Mouse (Mus musculus) kidney, embryonic 16.5 days (tissue): ENCODE results near the gene Map3k5. TPM values are rescaled to one million over a fixed set of nuclear protein-coding genes. Genes with fewer than 3 reads are reported as not detected.

ENCODE experiments used
- ATAC-seq: fragments of 200-750 bp; cut with Nextera tagmentation; 2 replicates; pipeline ENCODE4 v1.8.0; 2017; ENCODE audit warnings: moderate TSS enrichment; ENCODE audit not compliant: low FRiP score, low TSS enrichment
- H3K27ac ChIP-seq: fragments of 300-500 bp; sonication (generic); 2 replicates; pipeline ENCODE4 v1.5.1; 2014; ENCODE audit warnings: low read length
- H3K27me3 ChIP-seq: fragments of 300-500 bp; sonication (generic); 2 replicates; pipeline ENCODE4 v1.6.1; 2014; ENCODE audit warnings: low read length, control low read depth, mixed read lengths; ENCODE audit not compliant: insufficient read depth
- H3K36me3 ChIP-seq: fragments of 300-500 bp; sonication (generic); 2 replicates; pipeline ENCODE4 v1.6.1; 2014; ENCODE audit warnings: low read length, control low read depth, mixed read lengths; ENCODE audit not compliant: insufficient read depth
- H3K4me1 ChIP-seq: fragments of 300-500 bp; sonication (generic); 2 replicates; pipeline ENCODE4 v1.6.1; 2014; ENCODE audit warnings: low read length, control low read depth, mixed read lengths; ENCODE audit not compliant: insufficient read depth
- H3K4me2 ChIP-seq: fragments of 300-500 bp; sonication (generic); replicated peaks from 2 replicates; pipeline ENCODE4 v1.6.1; 2014; ENCODE audit warnings: low read depth, low read length
- H3K4me3 ChIP-seq: fragments of 300-500 bp; sonication (generic); 2 replicates; pipeline ENCODE4 v1.5.1; 2014; ENCODE audit warnings: mild to moderate bottlenecking, low read length
- H3K9ac ChIP-seq: fragments of 300-500 bp; sonication (generic); replicated peaks from 2 replicates; pipeline ENCODE4 v1.6.1; 2014; ENCODE audit warnings: low read length
- H3K9me3 ChIP-seq: fragments of 300-500 bp; sonication (generic); 2 replicates; pipeline ENCODE4 v1.6.1; 2016; ENCODE audit warnings: low read length, control low read depth
- WGBS: fragments of 180-500 bp; shearing (Covaris S2); extraction: QIAGEN DNeasy Blood & Tissue Kit; methylation state at CpG from one replicate; pipeline ENCODE4 v1.1.7; 2014; 5-methylcytosine and 5-hydroxymethylcytosine counted together
- polyA plus RNA-seq: library from polyadenylated mRNA; unstranded; fragments of >200 nt; fragmentation: Nextera tagmentation; extraction: Ambion mirVana; gene quantifications from 2 replicates; pipeline ENCODE4 v1.2.1, GENCODE M21; 2015

The Map3k5 gene
- polyA plus RNA-seq, 1 experiment from 2014 or later: 2.4 TPM

DNA sequence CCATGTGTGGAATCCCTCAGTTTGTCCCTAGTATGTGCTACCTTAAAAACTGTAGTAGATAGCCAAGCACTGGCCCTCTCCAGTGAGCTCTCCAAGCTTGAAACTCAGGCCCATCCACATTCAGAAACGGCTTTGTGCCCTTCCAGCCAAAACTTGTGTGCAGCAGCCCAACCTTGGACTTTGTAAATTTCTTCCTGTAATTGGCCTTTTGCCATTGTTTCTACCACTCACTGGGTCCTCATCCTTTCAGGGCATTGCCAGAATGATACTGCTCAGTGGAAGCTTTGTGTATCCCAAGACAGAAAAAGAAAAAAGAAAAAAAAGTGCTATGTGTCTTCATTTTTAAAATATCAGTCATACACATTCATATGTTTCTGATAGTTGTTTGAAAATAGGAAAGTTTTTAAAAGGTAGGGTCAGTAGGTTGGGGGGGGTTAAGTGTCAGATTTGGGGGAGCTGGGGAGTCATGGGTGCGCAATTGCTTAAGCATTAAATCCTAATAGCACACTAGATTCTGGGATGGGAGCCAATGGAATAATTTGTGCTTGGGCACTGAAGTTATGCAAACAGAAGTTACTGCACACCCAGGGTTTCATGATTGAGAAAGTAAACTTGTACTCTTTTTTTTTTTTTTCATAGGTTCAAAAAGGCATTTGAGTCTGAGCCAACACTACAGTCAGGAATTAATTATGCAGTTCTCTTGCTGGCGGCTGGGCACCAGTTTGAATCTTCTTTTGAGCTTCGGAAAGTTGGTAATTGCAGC lies 111.6 kb downstream of the Map3k5 start:
- Histone ChIP-seq H3K27me3 (no peaks in the 10 kb centered on the region), H3K4me3 (no peak overlapping the region), H3K36me3 (no peaks in the 10 kb centered on the region), H3K4me2 (no peak overlapping the region), H3K9me3 (no peaks in the 10 kb centered on the region), H3K27ac (peak overlapping the region; percentile 58), H3K9ac (no peak overlapping the region), H3K4me1 (peaks cover 6% of the 10 kb centered on the region; the same call in 1 of the 2 replicates)
- WGBS: 41% methylated on average over 4 of the region's 4 CpGs
- peak; percentile 69; the same call in 1 of the 2 replicates for ATAC-seq

DNA sequence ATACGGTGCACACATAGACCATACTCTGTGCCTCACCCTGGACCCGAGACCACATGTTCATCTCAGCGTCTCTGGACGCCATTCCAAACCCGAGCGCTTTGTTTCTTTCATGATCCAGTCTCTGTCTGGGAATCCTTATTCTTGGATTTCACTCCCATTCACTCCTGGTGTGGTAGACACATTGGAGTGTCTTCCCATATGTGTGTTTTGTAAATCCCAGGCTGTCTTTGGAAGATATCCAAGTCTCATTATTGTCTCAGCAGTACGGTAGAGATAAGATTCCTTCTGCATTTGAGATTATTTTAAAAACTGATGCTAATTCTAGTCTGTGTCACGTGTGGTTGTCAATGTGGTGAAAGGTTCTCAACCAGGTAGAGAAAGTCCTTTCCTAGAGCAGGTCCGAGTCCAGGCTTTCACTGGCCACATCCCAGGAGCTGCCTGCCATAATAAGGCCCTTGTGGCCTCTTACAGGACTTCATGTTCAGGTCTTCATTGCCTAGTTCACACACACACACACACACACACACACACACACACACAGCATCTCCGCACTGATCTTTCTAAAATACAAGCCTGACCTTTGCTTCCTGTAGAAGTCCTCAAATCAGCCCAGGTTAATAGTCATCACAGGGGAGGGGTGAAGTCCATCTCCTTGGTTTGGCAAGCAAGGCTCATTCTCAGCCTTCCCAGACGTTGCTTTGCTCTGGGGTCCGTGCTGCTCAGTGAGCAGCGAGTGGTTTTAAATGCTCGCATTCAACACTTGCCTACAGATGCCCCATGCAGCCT lies 122.8 kb downstream of the Map3k5 start:
- Histone ChIP-seq H3K9me3 (no peaks in the 10 kb centered on the region), H3K27ac (no peak overlapping the region), H3K4me2 (no peak overlapping the region), H3K27me3 (no peaks in the 10 kb centered on the region), H3K36me3 (0 out of 2 replicates have a peak, but pooled peaks cover 6% of the 10 kb centered on the region), H3K9ac (no peak overlapping the region), H3K4me1 (no peaks in the 10 kb centered on the region), H3K4me3 (no peak overlapping the region)
- WGBS: 91% methylated on average over 14 of the region's 14 CpGs
- ATAC-seq: no peak

DNA sequence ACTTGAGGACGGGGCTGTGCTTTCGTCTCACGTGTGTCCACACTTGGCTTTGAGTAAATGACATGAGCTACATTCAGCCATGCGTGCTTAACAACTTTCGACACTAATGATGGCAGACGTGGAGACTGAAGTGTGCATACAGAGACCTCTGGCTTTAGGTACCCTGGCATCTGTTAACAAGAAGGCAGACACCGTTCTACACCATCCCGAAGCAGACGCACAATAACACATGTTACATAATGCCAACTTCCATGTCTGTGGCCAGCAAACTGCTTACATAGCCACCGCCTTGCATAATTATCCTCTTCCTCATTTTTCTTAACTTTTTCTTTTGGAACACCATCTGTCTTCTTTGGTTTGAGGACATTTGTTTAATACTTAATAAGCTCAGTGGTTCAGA lies 123.8 kb downstream of the Map3k5 start:
- 93% methylated on average over 10 of the region's 10 CpGs for WGBS

DNA sequence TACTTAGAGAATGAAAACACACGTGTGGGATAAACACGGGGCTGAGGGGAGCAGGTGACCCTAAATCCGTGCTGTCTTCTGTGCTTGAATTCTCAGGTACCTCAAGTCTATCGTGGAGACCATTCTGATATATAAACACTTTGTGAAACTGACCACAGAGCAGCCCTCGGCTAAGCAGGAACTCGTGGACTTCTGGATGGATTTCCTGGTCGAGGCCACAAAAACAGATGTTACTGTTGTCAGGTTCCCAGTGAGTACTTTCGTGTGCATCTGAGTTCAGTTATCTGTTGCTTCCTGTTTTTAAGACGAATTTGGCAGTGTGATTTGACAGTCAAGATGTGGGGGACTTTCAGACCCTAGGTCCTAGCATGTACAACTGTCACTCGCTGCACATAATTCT lies 124.6 kb downstream of the Map3k5 start:
- Histone ChIP-seq H3K27ac (no peak overlapping the region), H3K36me3 (0 out of 2 replicates have a peak, but pooled peaks cover 8% of the 10 kb centered on the region), H3K4me2 (no peak overlapping the region), H3K4me1 (no peaks in the 10 kb centered on the region), H3K4me3 (no peak overlapping the region), H3K9ac (no peak overlapping the region), H3K9me3 (no peaks in the 10 kb centered on the region), H3K27me3 (no peaks in the 10 kb centered on the region)
- no peak for ATAC-seq
- 76% methylated on average over 10 of the region's 10 CpGs for WGBS

More for the DNA sequence above, 123.8 kb downstream of the Map3k5 start:
- H3K27me3 ChIP-seq: no peaks in the 10 kb centered on the region
- no peak overlapping the region for H3K9ac ChIP-seq
- 0 out of 2 replicates have a peak, but pooled peaks cover 8% of the 10 kb centered on the region for H3K36me3 ChIP-seq
- H3K4me3 ChIP-seq: no peak overlapping the region
- H3K27ac ChIP-seq: no peak overlapping the region
- H3K4me2 ChIP-seq: no peak overlapping the region
- no peak for ATAC-seq
- no peaks in the 10 kb centered on the region for H3K9me3 ChIP-seq
- H3K4me1 ChIP-seq: no peaks in the 10 kb centered on the region

DNA sequence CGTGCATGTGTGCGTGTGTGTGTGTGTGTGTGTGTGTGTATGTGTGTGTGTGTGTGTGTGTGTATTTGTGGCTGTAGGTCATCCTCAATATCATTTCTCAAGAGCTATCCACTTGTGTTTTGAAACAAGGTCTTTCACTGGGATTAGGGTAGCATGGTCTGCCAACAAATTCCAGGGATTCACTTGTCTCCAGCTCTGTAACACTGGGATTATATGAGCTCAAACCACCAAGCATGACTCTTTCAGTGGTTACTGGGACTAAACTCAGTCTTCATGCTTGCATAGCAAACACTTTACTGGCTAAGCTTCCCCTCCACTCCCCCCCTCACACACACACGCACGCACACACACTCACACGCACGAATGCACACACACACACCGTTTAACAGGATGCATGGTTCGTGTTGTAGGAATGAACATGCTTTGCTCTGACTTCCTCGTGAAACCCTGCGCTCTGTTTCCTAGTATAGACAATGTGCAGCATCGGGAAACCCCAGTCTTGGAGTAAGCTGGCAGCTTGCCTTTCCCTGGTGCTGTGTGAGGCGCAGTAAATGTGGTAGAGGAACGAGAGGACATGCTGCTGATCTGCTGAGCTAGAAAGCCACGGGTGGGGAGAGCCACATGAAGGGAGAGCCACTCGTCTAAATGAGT lies 126.2 kb downstream of the Map3k5 start:
- Histone ChIP-seq H3K4me1 (no peaks in the 10 kb centered on the region), H3K27me3 (no peaks in the 10 kb centered on the region), H3K9ac (no peak overlapping the region), H3K4me2 (no peak overlapping the region), H3K36me3 (0 out of 2 replicates have a peak, but pooled peaks cover 8% of the 10 kb centered on the region), H3K27ac (no peak overlapping the region), H3K4me3 (no peak overlapping the region), H3K9me3 (no peaks in the 10 kb centered on the region)
- 68% methylated on average over 15 of the region's 15 CpGs for WGBS
- no peak for ATAC-seq

DNA sequence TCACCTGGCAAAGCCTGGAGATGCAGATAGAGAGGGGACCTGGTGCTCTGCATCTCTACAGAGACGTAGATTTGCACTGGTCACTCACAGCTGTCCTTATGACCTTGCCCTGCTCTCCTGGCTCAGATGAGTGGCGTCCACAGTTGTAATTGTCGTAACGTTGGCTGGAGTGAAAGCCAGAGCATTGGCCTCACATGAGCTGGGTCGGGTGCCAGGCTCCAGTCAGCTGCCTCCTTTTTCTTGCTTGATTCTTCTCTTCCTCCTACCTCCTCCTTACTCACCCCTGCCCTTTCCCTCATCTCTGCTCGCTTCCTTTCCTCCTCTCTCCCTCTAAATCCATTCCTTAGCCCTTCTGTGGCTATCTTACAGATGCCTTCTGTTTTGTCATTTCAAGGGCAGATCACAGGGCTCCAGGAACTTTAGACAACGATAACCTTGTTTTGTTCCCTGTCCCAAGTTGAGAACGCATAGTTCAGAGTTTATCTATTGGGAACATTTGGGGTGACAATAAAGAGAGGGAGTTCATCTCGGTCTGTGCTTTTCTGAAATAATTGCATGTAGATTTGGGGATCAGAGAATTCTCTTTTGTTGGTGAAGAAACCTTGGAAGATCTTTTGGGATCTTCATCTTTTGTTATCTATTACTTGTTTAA lies 130.4 kb downstream of the Map3k5 start:
- Histone ChIP-seq H3K9ac (no peak overlapping the region), H3K4me3 (no peak overlapping the region), H3K36me3 (0 out of 2 replicates have a peak, but pooled peaks cover 8% of the 10 kb centered on the region), H3K9me3 (no peaks in the 10 kb centered on the region), H3K27me3 (no peaks in the 10 kb centered on the region), H3K4me2 (no peak overlapping the region), H3K4me1 (no peaks in the 10 kb centered on the region), H3K27ac (no peak overlapping the region)
- no peak for ATAC-seq
- 78% methylated on average over 9 of the region's 9 CpGs for WGBS

DNA sequence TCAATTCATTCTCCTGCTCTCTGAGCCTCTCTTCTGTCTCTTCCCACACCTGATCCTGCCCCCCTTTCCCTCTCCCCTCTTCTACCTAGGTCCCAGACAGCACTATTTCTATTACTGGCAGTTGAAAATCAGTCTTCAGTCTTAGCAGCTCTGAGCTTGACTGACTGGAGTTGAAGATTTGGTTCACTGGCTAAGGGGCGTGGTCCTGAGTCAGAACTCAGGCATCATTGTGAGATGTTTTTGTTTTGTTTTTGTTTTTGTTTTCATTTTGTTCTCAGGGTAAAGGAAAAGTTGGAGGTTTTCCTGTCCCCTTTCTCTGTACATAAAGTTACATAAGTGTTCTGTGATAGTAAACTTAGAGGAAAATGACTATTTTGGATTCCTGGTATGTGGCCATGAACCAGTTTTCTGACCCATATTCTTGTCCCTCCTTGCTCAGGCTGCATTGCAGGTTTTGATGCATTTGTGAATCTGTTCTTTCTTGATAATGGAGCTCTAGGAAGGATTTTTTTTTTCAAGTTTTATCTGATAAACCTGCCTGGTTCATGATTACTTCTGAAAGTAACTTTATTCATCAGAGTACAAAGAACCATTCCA lies 131.9 kb downstream of the Map3k5 start:
- Histone ChIP-seq H3K4me1 (no peaks in the 10 kb centered on the region), H3K9me3 (no peaks in the 10 kb centered on the region), H3K9ac (no peak overlapping the region), H3K4me2 (no peak overlapping the region), H3K36me3 (0 out of 2 replicates have a peak, but pooled peaks cover 8% of the 10 kb centered on the region), H3K4me3 (no peak overlapping the region), H3K27ac (no peak overlapping the region), H3K27me3 (no peaks in the 10 kb centered on the region)
- 76% methylated on average over 1 of the region's 1 CpGs for whole genome bisulfite sequencing
- no peak for ATAC-seq

DNA sequence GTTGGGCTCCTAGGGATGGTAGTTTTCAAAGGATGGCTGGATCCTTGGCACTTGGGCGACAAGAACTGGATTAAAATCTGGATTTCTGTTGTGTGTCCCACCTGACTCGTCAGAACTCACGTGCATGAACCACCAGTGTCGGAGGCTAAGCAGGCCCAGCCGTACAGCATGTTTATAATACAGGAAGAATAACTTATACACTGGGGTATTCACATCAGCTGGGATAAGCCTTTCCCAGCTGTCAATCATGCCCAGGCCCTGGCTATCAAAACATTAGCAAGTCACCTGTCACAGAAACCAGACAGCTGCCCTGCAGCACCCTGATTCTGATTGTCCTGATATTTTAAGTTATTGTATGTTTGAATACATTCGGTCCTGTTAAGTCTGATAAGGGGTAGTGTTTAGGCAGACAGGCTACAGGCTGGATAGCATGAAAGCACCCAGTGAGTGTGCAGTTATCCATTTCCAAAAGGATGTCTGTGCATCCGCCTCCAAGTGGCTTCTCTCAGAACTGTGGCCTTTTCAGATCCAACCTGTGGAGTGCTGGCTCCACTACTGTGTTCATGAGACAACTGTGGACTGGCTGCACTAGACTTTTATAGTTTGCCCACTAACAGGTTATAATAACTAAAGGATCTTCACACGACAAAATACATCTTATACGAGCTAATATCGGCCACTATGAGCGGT lies 135.6 kb downstream of the Map3k5 start:
- no peaks in the 10 kb centered on the region for H3K4me1 ChIP-seq
- H3K4me3 ChIP-seq: no peak overlapping the region
- H3K9ac ChIP-seq: no peak overlapping the region
- H3K9me3 ChIP-seq: no peaks in the 10 kb centered on the region
- H3K36me3 ChIP-seq: no peaks in the 10 kb centered on the region
- ATAC-seq: no peak
- no peak overlapping the region for H3K4me2 ChIP-seq
- 91% methylated on average over 11 of the region's 11 CpGs for WGBS
- H3K27me3 ChIP-seq: no peaks in the 10 kb centered on the region
- H3K27ac ChIP-seq: no peak overlapping the region
